ENCODE assay signal across 8 mouse cellular contexts in genomic region chr2:35840956-35841816, GRCm38 (mm10).
DNase-seq lines count a peak whose midpoint lies in the region; ATAC-seq lines count a peak whose summit lies in the region.

No protein-coding gene starts in this region.

- no peaks in the 10 kb centered on the region; the same call in 1 of the 2 replicates for H3K9me3 ChIP-seq in limb, embryonic 11.5 days (ENCODE audit: control insufficient read depth, low read length)
- no peaks in the 10 kb centered on the region for H3K9me3 ChIP-seq in neural tube, embryonic 15.5 days (replicated peaks)
- H3K9me3 ChIP-seq in midbrain, embryonic 16.5 days (replicated peaks; ENCODE audit: control insufficient read depth, low read length, poor library complexity, severe bottlenecking) = no peaks in the 10 kb centered on the region

- peak; percentile 57 to 59 for DNase-seq in urinary bladder, adult 18-20 months (ENCODE audit: low spot score in 2 of 2)
- DNase-seq in urinary bladder, postnatal 10 days (ENCODE audit: low spot score) = no peak
- peak; percentile 63 to 80 for DNase-seq in cerebellum, postnatal 25 days
- DNase-seq in limb, embryonic 11.5 days (ENCODE audit: low spot score) = peak; percentile 44
- peak; percentile 22 for DNase-seq in naive thymus-derived CD4-positive, alpha-beta T cell, adult 2 months (ENCODE audit: low read depth)
- DNase-seq in layer of hippocampus, adult 11-12 months (ENCODE audit: low spot score) = no peak

- H3K27me3 ChIP-seq in limb, embryonic 11.5 days (ENCODE audit: control insufficient read depth, insufficient read depth, low read length) = no peaks in the 10 kb centered on the region
- no peaks in the 10 kb centered on the region for H3K27me3 ChIP-seq in neural tube, embryonic 15.5 days (replicated peaks)
- no peaks in the 10 kb centered on the region for H3K27me3 ChIP-seq in midbrain, embryonic 16.5 days (ENCODE audit: control insufficient read depth, insufficient read depth, low read depth, low read length)

- H3K4me1 ChIP-seq in limb, embryonic 11.5 days (ENCODE audit: control insufficient read depth, insufficient read depth, low read length) = peaks cover 45% of the 10 kb centered on the region
- H3K4me1 ChIP-seq in neural tube, embryonic 15.5 days = peaks cover 26% of the 10 kb centered on the region
- H3K4me1 ChIP-seq in midbrain, embryonic 16.5 days (ENCODE audit: control insufficient read depth, insufficient read depth, low read length) = peaks cover 18% of the 10 kb centered on the region

- H3K36me3 ChIP-seq in limb, embryonic 11.5 days (ENCODE audit: control insufficient read depth, insufficient read depth, low read length) = no peaks in the 10 kb centered on the region
- no peaks in the 10 kb centered on the region for H3K36me3 ChIP-seq in neural tube, embryonic 15.5 days
- no peaks in the 10 kb centered on the region for H3K36me3 ChIP-seq in midbrain, embryonic 16.5 days (ENCODE audit: control insufficient read depth, insufficient read depth, low read length)

- H3K4me2 ChIP-seq in limb, embryonic 11.5 days (ENCODE audit: low read depth, severe bottlenecking) = no peak overlapping the region
- no peak overlapping the region for H3K4me2 ChIP-seq in neural tube, embryonic 15.5 days
- H3K4me2 ChIP-seq in midbrain, embryonic 16.5 days (ENCODE audit: low read length) = no peak overlapping the region

- H3K9ac ChIP-seq in limb, embryonic 11.5 days (ENCODE audit: low read length) = no peak overlapping the region
- H3K9ac ChIP-seq in neural tube, embryonic 15.5 days (replicated peaks) = no peak overlapping the region
- no peak overlapping the region for H3K9ac ChIP-seq in midbrain, embryonic 16.5 days (ENCODE audit: low read depth, low read length)

- ATAC-seq in limb, embryonic 11.5 days (ENCODE audit: insufficient number of reproducible peaks, low FRiP score, low TSS enrichment, low read depth) = 0 out of 2 replicates have a peak, but pooled peaks have one; percentile 34
- ATAC-seq in neural tube, embryonic 15.5 days (ENCODE audit: low FRiP score) = no peak
- ATAC-seq in midbrain, embryonic 16.5 days = no peak

- 25% methylated on average over 14 of the region's 14 CpGs for WGBS in limb, embryonic 11.5 days
- WGBS in neural tube, embryonic 15.5 days = 27% methylated on average over 14 of the region's 14 CpGs
- WGBS in midbrain, embryonic 16.5 days = 22% methylated on average over 14 of the region's 14 CpGs

- no peak overlapping the region for H3K4me3 ChIP-seq in limb, embryonic 11.5 days (ENCODE audit: low read depth, low read length)
- H3K4me3 ChIP-seq in neural tube, embryonic 15.5 days (replicated peaks) = no peak overlapping the region
- H3K4me3 ChIP-seq in midbrain, embryonic 16.5 days (ENCODE audit: low read depth, low read length) = no peak overlapping the region

- H3K27ac ChIP-seq in limb, embryonic 11.5 days (replicated peaks; ENCODE audit: low read depth, low read length) = 0 out of 2 replicates have a peak overlapping the region, but pooled peaks have one; percentile 36
- H3K27ac ChIP-seq in neural tube, embryonic 15.5 days (replicated peaks) = no peak overlapping the region
- no peak overlapping the region for H3K27ac ChIP-seq in midbrain, embryonic 16.5 days (ENCODE audit: low read length)

Comparison
In these comparisons a context has a peak if more than half of its experiments do, and no peak if none do; other contexts are left out.
1. DNase-seq: peak in urinary bladder, adult 18-20 months (2 of 2), cerebellum, postnatal 25 days (2 of 2), limb, embryonic 11.5 days (single experiment) and naive thymus-derived CD4-positive, alpha-beta T cell, adult 2 months (single experiment); none in urinary bladder, postnatal 10 days (single experiment) and layer of hippocampus, adult 11-12 months (single experiment).